Mouse (Mus musculus): Measurements from ENCODE around the gene Rab34. TPM values are rescaled to one million over a fixed set of nuclear protein-coding genes. Genes with fewer than 3 reads are reported as not detected.

Gene Rab34
- polyA plus RNA-seq, 1 experiment: 36.1 TPM

GRCm38 (mm10) chr11:78179438-78179999, 8.7 kb upstream of the Rab34 start:
- peaks cover 39% of the 10 kb centered on the region for H3K36me3 ChIP-seq (ENCODE audit: control insufficient read depth, insufficient read depth, low read length, poor library complexity, severe bottlenecking)
- no peaks in the 10 kb centered on the region for H3K9me3 ChIP-seq (replicated peaks; ENCODE audit: control insufficient read depth, insufficient read depth, low read length, poor library complexity, severe bottlenecking)
- H3K9ac ChIP-seq (ENCODE audit: low read depth, poor library complexity, severe bottlenecking): peak overlapping the region; percentile 89
- H3K27me3 ChIP-seq (ENCODE audit: control insufficient read depth, insufficient read depth, low read length, poor library complexity, severe bottlenecking): no peaks in the 10 kb centered on the region
- H3K4me1 ChIP-seq (ENCODE audit: control insufficient read depth, insufficient read depth, low read length): no peaks in the 10 kb centered on the region
- H3K27ac ChIP-seq (ENCODE audit: insufficient read depth, low read length): peak overlapping the region; percentile 90
- H3K4me3 ChIP-seq (ENCODE audit: low read depth, low read length): peak overlapping the region; percentile 82
- no peak for TF ChIP-seq POLR2A (IDR thresholded peaks at IDR 0.05; ENCODE audit: insufficient read depth, low read length)
- no peak for TF ChIP-seq CTCF (IDR thresholded peaks at IDR 0.05; ENCODE audit: low read depth, low read length)
- no peak for TF ChIP-seq EP300 (IDR thresholded peaks at IDR 0.05; ENCODE audit: insufficient read depth, low read depth, low read length)

GRCm38 (mm10) chr11:78180081-78180761, 8.0 kb upstream of the Rab34 start:
- H3K27ac ChIP-seq (ENCODE audit: insufficient read depth, low read length): peak overlapping the region; percentile 90
- H3K27me3 ChIP-seq (ENCODE audit: control insufficient read depth, insufficient read depth, low read length, poor library complexity, severe bottlenecking): no peaks in the 10 kb centered on the region
- H3K9ac ChIP-seq (ENCODE audit: low read depth, poor library complexity, severe bottlenecking): peak overlapping the region; percentile 89
- peak overlapping the region; percentile 17 for H3K4me3 ChIP-seq (ENCODE audit: low read depth, low read length)
- no peaks in the 10 kb centered on the region for H3K4me1 ChIP-seq (ENCODE audit: control insufficient read depth, insufficient read depth, low read length)
- H3K36me3 ChIP-seq (ENCODE audit: control insufficient read depth, insufficient read depth, low read length, poor library complexity, severe bottlenecking): peaks cover 39% of the 10 kb centered on the region
- no peak for TF ChIP-seq CTCF (IDR thresholded peaks at IDR 0.05; ENCODE audit: low read depth, low read length)
- no peak for TF ChIP-seq EP300 (IDR thresholded peaks at IDR 0.05; ENCODE audit: insufficient read depth, low read depth, low read length)
- no peak for TF ChIP-seq POLR2A (IDR thresholded peaks at IDR 0.05; ENCODE audit: insufficient read depth, low read length)
- H3K9me3 ChIP-seq (replicated peaks; ENCODE audit: control insufficient read depth, insufficient read depth, low read length, poor library complexity, severe bottlenecking): no peaks in the 10 kb centered on the region

- Histone ChIP-seq H3K4me1 (ENCODE audit: control insufficient read depth, insufficient read depth, low read length) (no peaks in the 10 kb centered on the region), H3K9ac (ENCODE audit: low read depth, poor library complexity, severe bottlenecking) (peak overlapping the region; percentile 100), H3K36me3 (ENCODE audit: control insufficient read depth, insufficient read depth, low read length, poor library complexity, severe bottlenecking) (peaks cover 39% of the 10 kb centered on the region), H3K27ac (ENCODE audit: insufficient read depth, low read length) (peak overlapping the region; percentile 95), H3K9me3 (replicated peaks; ENCODE audit: control insufficient read depth, insufficient read depth, low read length, poor library complexity, severe bottlenecking) (no peaks in the 10 kb centered on the region), H3K27me3 (ENCODE audit: control insufficient read depth, insufficient read depth, low read length, poor library complexity, severe bottlenecking) (no peaks in the 10 kb centered on the region), H3K4me3 (ENCODE audit: low read depth, low read length) (peak overlapping the region; percentile 93)
- TF ChIP-seq EP300 (IDR thresholded peaks at IDR 0.05; ENCODE audit: insufficient read depth, low read depth, low read length) (no peak), CTCF (IDR thresholded peaks at IDR 0.05; ENCODE audit: low read depth, low read length) (no peak), POLR2A (IDR thresholded peaks at IDR 0.05; ENCODE audit: insufficient read depth, low read length) (no peak)
Observed at GRCm38 (mm10) chr11:78181830-78182357, 6.3 kb upstream of the Rab34 start.

- TF ChIP-seq CTCF (IDR thresholded peaks at IDR 0.05; ENCODE audit: low read depth, low read length) (no peak), POLR2A (IDR thresholded peaks at IDR 0.05; ENCODE audit: insufficient read depth, low read length) (no peak), EP300 (IDR thresholded peaks at IDR 0.05; ENCODE audit: insufficient read depth, low read depth, low read length) (no peak)
- H3K36me3 ChIP-seq (ENCODE audit: control insufficient read depth, insufficient read depth, low read length, poor library complexity, severe bottlenecking): peaks cover 39% of the 10 kb centered on the region
- H3K4me3 ChIP-seq (ENCODE audit: low read depth, low read length): peak overlapping the region; percentile 93
- peak overlapping the region; percentile 95 for H3K27ac ChIP-seq (ENCODE audit: insufficient read depth, low read length)
- H3K4me1 ChIP-seq (ENCODE audit: control insufficient read depth, insufficient read depth, low read length): no peaks in the 10 kb centered on the region
- no peaks in the 10 kb centered on the region for H3K9me3 ChIP-seq (replicated peaks; ENCODE audit: control insufficient read depth, insufficient read depth, low read length, poor library complexity, severe bottlenecking)
- H3K9ac ChIP-seq (ENCODE audit: low read depth, poor library complexity, severe bottlenecking): peak overlapping the region; percentile 100
- H3K27me3 ChIP-seq (ENCODE audit: control insufficient read depth, insufficient read depth, low read length, poor library complexity, severe bottlenecking): no peaks in the 10 kb centered on the region
Observed at GRCm38 (mm10) chr11:78182450-78182849, 5.8 kb upstream of the Rab34 start.

DNA sequence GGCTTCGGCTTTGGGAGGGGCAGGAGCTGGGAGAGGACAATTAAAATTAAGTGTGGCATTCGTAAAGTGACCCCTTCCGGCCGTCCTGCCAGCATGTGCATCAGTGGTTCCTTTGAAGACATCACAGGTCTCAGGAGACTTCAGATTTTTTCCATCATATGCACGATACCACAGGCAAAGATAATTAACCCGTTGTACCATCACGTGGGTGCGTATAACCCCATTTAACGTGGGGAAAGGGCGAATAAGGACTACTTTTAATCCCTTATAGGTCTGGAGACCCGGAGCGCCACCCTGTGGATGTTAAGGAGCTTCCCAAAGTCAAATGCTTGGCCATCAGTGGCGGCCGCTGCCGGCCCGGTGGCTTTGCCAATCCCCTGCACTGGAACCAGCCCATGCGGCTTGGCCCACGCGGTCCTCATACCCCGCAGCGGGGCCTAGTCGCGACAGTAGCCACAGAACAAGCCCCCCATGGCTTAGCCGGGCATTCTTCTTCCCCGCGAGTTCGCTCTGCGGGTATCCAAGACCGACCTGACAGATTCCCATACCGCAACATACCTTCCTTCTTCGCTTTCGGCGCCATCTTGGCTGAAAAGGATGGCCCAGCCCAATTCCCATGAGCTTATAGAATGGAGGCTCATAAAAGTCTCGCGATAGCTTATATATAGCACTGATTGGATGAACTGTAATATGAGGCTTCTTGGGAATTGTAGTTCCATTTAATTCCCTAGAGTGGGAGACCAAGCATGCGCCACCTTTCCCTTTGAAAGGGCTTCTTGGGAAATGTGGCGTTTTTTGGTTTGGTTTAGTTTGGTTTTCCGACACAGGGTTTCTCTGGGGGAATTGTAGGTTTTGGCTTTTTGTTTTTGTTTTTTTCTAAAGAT, 5.0 kb upstream of the Rab34 start, which contains the start of gene Rpl23a:
Rpl23a (minus strand) TSS at position 624 of the 884 bp plus-strand sequence.
- Histone ChIP-seq H3K36me3 (ENCODE audit: control insufficient read depth, insufficient read depth, low read length, poor library complexity, severe bottlenecking) (peaks cover 39% of the 10 kb centered on the region), H3K4me3 (ENCODE audit: low read depth, low read length) (peak within 1 kb of the TSS; percentile 94), H3K4me1 (ENCODE audit: control insufficient read depth, insufficient read depth, low read length) (no peaks in the 10 kb centered on the region), H3K27me3 (ENCODE audit: control insufficient read depth, insufficient read depth, low read length, poor library complexity, severe bottlenecking) (no peaks in the 10 kb centered on the region), H3K27ac (ENCODE audit: insufficient read depth, low read length) (peak within 1 kb of the TSS; percentile 95), H3K9me3 (replicated peaks; ENCODE audit: control insufficient read depth, insufficient read depth, low read length, poor library complexity, severe bottlenecking) (no peaks in the 10 kb centered on the region), H3K9ac (ENCODE audit: low read depth, poor library complexity, severe bottlenecking) (peak within 1 kb of the TSS; percentile 100)
- peak; percentile 90 for TF ChIP-seq POLR2A (IDR thresholded peaks at IDR 0.05; ENCODE audit: insufficient read depth, low read length)
- no peak for TF ChIP-seq EP300 (IDR thresholded peaks at IDR 0.05; ENCODE audit: insufficient read depth, low read depth, low read length)

All from ES-Bruce4 (cell line).